Mouse (Mus musculus): ENCODE measurements around the gene Tsacc. TPM values are rescaled to one million over a fixed set of nuclear protein-coding genes. Genes with fewer than 3 reads are reported as not detected.
"Not testable (repeated sequence)": the region's sequence is repeated elsewhere in the genome, so short reads cannot be mapped to it uniquely, and the experiment has no call there.

The Tsacc gene
- total RNA-seq (2021) = 1 to 10 TPM; 4.4 TPM

DNA sequence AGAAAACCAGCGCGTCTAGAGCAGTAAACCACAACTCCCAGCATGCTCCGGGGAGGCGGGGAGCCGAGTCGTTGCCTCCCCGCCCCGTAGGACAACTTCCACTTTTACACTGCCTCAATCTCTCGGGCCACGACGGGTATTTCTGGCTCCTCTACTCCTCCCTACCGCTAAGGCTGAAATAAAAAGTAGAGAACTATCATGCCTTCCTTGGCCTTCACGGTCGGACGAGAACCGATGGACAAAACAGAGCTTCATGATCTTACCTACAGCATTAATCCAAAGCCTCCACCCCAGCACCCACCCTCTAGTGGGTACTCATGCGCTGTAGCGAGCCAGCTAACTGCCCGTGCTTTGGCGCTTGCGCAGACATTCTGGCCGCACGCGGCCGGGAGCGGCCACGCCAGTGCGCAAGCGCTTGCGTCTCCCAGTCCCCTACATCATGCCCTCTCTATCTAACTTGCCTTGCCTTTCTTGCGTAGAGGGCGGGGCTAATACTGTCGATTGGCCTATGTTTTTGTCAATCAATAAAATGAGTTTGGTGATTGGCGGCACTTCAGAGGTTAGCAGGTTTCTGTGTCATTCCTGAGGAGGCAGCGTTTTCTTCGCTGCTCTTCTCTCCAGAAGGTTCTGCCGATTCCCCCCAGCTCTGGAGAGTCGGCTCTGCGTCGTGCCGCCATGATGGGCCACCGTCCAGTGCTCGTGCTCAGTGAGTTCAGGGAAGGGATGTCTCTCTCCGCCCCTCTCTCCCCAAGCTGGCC, at the start of gene Tsacc, which contains the start of gene Cct3:
Tsacc (minus strand) TSS at position 439 of the 758 bp plus-strand sequence.
Cct3 (plus strand) TSS at position 556 of the 758 bp plus-strand sequence.
- peak; percentile 97 for DNase-seq
- intact Hi-C loops (cut with DNase I) = no loop called here

DNA sequence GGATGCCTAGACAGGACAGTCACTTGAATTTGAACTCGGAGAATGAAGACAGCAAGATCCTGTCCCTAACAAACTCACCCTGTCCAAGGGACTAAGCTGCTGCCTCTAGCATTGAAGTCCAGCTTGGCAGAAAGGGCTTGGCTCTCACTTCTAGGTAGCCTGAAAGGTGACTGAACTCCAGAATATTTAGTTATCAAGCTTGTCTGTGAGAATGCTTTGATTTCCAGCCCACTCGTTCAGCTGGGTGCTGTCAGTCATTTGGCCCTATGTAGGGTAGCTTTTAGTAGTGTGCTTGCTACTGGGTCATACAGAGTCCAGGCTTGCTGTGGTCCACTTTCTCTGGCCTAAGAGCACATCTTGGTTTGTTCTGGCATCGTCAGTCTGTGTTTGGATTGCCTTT, 42.2 kb upstream of the Tsacc start:
- intact Hi-C loops (cut with DNase I) = no loop called here
- no peak for DNase-seq

DNA sequence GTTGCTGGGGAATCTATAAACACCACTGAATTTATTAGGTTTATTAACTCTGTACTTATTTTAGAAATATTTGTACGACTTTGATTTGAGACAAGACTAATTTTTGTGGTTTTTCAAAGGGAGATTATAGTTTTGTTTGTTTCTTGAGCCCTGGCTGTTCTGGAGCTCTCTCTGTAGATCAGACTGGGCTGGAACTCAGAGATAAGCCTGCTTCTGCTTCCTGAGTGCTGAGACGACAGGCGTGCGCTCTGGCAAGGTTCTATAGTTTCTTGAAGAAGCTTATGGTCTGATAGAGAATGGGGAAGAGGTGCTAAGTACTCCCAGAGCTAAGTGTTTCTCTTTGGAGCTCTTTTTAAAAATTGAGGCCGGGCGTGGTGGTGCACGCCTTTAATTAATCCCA, 41.5 kb upstream of the Tsacc start:
- intact Hi-C loops (cut with DNase I) = no loop called here
- no peak for DNase-seq

GRCm38 (mm10) chr3:88337367-88338020, 40.7 kb upstream of the Tsacc start:
- intact Hi-C loops (cut with DNase I) = no loop called here
- DNase-seq = no peak

DNA sequence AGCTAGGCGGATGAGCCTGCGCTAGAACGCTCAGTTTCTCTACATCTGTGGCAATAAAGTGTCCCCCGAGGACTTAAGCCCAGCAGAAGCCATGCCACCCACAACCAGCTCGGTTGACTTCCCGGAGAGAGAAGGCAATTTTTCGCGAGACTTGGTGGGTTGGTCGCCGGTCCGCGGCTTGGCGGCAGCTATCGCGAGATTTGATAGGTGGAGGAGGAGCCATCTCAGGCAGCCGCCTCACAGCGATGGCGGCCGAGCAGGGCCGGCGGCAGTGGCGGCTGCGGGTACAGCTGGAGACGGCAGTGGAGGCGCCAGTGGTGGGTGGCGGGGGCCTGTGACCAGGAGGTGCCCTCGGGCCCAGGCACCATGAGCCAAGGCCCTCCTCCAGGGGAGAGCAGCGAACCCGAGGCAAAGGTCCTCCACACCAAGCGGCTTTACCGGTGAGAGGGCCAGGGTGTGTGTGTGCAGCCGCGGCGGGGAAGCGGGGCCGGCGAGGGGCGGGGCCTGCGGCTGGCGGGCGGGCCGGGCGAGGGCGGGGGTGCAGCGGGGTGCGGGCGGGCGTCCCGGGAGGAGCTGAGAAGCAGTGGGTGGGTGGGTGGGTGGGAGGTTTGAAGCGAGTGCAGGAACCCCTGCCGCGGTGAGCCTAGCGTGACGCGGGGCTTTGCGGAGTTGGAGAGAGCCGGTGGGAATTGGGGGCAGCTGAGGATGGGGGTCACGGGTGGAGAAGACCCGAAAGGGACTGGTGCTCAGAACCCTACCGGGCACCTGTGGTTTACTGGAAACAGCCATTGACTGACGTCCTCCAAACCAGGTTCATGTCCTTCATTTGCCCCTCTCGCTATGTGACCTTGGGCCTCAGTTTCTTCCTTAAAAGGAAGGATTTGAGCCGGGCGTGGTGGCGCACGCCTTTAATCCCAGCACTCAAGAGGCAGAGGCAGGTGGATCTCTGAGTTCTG, 39.5 kb upstream of the Tsacc start, which contains the start of the genes Tmem79 and Smg5:
Tmem79 (minus strand) TSS at position 91 of the 956 bp plus-strand sequence.
Smg5 (plus strand) TSS at position 203 of the 956 bp plus-strand sequence.
- DNase-seq = peak; percentile 97
- intact Hi-C loops (cut with DNase I) = no loop called here

GRCm38 (mm10) chr3:88335436-88336053, 38.7 kb upstream of the Tsacc start:
- no peak for DNase-seq
- intact Hi-C loops (cut with DNase I) = no loop called here

DNA sequence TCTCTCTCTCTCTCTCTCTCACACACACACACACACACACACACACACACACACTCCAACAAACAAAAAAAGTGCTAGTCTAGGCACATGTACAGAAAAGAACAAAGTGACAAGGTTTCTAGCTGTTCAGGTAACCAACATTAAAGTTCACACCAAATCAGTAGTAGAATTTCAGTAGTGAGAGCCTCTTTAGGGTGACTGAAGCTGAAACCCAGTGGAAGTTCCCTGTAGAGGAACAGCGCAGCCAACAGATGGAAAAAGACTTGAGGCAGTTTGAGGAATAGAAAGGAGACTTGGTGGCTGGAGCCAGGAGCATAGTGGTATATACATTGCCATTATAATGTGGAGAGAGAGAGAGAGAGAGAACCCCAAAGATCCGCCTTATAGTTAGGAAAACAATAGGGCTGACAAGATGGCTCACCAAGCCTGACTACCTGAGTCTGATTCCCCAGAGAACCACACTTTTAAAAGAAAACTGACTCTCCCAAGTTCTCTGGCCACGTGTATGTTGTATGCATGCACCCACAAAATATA, 38.2 kb upstream of the Tsacc start:
- intact Hi-C loops (cut with DNase I) = no loop called here
- DNase-seq = no peak

- no peak for DNase-seq
- intact Hi-C loops (cut with DNase I) = no loop called here
These were observed 37.3 kb upstream of the Tsacc start for GRCm38 (mm10) chr3:88334029-88334658.

GRCm38 (mm10) chr3:88331282-88331681, 34.5 kb upstream of the Tsacc start:
- DNase-seq = no peak
- intact Hi-C loops (cut with DNase I) = no loop called here

DNA sequence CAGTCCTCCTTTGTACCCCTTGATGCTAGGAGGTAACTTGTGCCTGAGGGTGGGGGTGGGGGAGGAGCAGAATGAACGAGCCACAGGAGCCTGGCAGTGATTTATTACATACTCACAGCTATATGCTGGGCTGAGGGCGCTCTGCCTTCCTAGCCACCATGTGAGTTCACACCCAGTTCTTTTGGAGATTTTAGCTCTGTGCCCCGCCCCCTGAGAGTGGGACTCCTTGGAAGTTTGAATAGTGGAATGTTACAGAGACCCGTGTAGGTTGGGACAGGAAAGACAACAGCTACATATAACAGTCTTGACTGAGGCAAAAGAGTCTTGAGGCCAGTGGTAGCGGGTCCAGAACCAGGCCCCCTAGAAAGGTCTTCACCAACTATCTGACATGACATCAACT, 32.2 kb upstream of the Tsacc start:
- intact Hi-C loops (cut with DNase I) = no loop called here
- DNase-seq = no peak

DNA sequence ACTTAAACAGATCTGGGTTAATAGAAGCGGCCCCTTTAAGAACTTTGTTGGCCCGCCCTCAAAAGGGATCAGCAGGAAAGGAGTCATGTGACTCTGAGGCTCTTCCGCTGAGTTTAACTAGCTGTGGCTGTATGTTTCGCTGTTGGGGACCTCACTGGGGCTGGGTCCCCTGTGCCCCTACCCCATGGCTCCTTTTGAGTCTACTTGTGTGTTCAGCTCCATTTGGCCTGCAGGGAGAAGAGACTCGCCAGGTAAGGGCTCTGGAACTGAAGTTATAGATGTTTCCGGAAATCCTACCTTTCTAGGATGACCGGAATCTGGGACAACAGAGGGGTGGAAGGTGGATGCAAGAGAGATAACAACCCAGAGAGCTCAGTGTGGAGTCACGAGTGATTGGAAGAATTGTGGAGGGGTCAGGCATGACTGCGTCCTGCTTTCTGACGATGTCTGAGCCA, 28.2 kb upstream of the Tsacc start, which contains the start of gene Glmp:
Glmp (plus strand) TSS at position 73 of the 455 bp plus-strand sequence.
- intact Hi-C loops (cut with DNase I) = no loop called here
- peak; percentile 47 for DNase-seq

GRCm38 (mm10) chr3:88299172-88299571, 2.4 kb upstream of the Tsacc start:
- intact Hi-C loops (cut with DNase I) = no loop called here

DNA sequence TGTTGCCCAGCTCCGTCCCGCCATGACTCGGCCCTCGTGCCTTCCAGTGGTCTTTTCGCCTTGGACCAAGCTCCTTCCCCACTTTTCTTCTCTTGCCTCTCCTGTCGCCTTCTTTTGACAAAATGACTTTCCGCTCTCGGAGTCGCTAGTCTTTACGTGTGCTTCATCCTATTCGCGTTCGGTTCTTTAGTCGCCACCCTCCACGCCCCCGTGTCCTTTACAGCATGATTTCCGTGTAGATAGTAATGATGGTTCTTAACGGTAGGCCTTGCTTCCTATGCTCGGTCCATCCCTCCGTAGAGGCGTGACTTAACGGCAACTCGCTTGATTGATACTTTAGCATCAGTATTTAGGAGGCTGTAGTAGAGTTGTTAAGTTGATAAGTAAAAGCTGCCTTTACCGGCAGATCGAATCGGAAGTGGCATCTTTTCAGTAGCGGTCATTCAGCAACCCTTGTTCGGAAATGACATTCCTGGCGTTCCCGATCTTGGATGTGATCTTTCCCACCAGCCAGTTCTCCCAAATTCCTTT, 587 bp upstream of the Tsacc start:
- intact Hi-C loops (cut with DNase I) = no loop called here
- no peak for DNase-seq

More at GRCm38 (mm10) chr3:88299172-88299571, 2.4 kb upstream of the Tsacc start:
- no peak for DNase-seq

- DNase-seq = peak; percentile 24
- intact Hi-C loops (cut with DNase I) = no loop called here
These were observed 664 bp downstream of the Tsacc start for GRCm38 (mm10) chr3:88296110-88296560.

DNA sequence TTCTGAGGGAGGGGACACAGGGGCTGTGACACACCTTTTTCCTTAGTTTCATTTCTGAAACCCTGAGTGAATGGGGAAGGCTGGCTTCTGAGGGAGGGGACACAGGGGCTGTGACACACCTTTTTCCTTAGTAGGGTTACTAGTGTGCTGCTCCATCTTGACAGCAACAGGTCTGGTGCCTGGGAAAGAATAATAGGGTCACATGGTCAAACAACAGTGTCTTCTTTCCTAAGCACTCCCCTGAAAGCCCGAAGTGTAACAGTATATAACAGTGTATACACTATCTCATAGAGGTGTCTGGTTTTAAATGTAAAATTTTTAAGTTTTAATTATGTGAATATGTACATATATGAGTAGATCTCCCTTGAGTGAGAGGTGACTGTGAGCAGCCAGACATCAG, 1.5 kb downstream of the Tsacc start:
- DNase-seq; intact Hi-C loops (cut with DNase I): not testable (repeated sequence)

DNA sequence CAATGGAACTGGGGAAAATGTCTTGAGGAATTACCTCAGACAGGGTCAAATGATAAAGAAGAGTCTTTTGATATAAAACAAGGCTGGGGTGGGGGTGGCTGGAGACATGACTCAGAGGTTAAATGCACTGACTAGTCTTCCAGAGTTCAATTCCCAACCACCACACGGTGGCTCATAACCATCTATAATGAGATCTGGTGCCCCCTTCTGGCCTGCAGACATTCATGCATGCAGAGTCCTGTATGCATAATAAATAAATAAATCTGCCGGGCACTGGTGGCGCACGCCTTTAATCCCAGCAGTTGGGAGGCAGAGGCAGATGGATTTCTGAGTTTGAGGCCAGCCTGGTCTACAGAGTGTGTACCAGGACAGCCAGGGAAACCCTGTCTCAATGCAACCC, 4.8 kb downstream of the Tsacc start:
- intact Hi-C loops (cut with DNase I) = no loop called here
- peak; percentile 23 for DNase-seq

- DNase-seq; intact Hi-C loops (cut with DNase I): not testable (repeated sequence)
These were observed 8.6 kb downstream of the Tsacc start for GRCm38 (mm10) chr3:88288133-88288713.

DNA sequence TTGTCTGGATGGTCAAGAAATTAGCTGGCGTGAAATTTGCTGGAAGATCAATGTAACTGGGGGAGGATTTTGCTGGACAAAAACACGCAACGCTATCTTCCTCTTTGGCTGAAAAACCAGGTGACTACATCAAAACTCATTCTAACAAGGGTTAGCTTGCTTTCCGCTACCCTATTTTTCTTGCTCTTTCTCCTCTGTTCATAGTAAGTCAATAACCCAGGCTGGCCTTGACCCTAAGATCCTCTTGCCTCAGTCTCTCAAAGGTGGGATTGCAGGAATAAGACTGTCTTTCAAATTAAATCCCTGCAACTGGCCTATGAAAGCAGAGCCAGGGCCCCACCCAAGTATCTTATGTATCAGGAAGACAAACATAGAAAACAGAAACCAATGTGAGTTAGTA, 9.7 kb downstream of the Tsacc start, which contains the start of gene Gm38392:
Gm38392 (minus strand) TSS at position 101 of the 400 bp plus-strand sequence.
- no peak for DNase-seq
- intact Hi-C loops (cut with DNase I) = no loop called here

GRCm38 (mm10) chr3:88285565-88285895, 11.3 kb downstream of the Tsacc start:
- DNase-seq = not testable (repeated sequence)

More at GRCm38 (mm10) chr3:88285565-88285895, 11.3 kb downstream of the Tsacc start:
- intact Hi-C loops (cut with DNase I) = not testable (repeated sequence)

All from left cerebral cortex, postnatal 4 days (tissue).